Mouse (Mus musculus) small intestine, adult 10 weeks (tissue): ENCODE measurements around the gene Spg7. TPM values are rescaled to one million over a fixed set of nuclear protein-coding genes. Genes with fewer than 3 reads are reported as not detected.

Source experiments
- polyA plus RNA-seq: library from polyadenylated mRNA; stranded (reverse); fragments of 350-450 nt; fragmentation: Illumina TruSeq; extraction: RNeasy Lipid Tissue Mini Kit (QIAGEN cat#74804); gene quantifications from one replicate; pipeline ENCODE4 v1.2.3, GENCODE M21; 2014; ENCODE audit warnings: low replicate concordance

Gene Spg7
- 21.2 TPM for polyA plus RNA-seq

DNA sequence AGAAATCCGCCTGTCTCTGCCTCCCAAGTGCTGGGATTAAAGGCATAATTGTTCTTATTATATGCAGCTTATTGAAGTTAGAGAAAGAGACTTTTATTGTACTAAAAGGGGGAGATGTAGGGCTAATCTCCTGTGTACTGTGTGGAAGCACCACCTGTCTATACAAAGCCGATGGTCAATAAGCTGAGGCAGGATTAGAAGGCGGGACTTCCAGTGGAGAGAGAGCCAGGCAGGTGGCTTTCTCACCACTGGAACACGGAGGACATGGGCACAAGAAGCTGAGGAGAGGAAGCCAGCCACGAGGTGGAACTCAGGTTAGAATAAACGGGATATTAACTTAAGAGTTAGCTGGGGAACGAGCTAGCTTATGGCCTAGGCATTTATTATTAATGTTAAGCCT is at the start of gene Spg7:
TSS of gene Spg7 (plus strand) at position 222 of the 400 bp plus-strand sequence.

DNA sequence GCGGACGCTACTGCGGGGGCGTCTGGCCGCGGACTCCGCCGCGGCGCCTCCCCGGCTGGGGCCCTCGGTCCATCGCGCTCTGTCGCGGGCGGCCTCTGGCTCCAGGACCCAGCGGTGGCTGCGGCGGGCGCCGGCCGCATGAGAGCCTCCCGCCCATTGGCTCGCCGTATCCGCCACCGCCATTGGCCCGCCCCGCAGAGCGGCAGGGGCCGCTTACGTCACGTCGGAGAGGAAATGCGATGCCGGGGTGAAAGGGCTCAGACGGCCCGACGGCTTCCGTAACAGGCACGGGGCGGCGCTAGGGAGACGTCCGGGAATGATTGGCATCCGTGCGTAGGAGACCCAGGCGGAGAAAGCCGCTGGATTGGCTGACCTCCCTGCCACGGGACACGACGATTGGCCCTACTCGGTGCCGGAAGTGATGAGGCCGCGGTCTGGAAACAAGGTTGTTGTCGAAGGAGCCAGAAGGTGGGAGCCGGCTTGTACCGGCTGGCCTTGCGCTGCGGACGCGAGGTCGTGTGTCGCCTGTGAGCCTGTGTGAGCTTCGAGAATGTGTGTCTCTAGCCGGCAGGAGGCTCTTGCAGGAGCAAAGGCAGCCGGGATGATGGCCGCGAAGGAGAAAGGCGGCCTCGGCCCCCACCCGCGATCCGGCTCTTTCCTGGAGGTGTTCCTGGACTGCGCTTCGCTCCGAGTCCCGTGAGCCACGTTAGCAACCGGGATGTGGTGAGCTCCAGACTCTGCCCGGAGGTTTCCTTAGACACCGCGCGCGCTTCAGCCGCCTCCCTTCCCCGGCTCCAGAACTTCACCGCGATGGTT is 20.4 kb upstream of the Spg7 start, which contains the start of gene Ankrd11:
TSS of gene Ankrd11 (minus strand) at position 120 of the 816 bp plus-strand sequence.

GRCm38 (mm10) chr8:123101735-123102685 is 39.3 kb downstream of the Spg7 start, which contains the start of gene Rpl13:
Rpl13 (plus strand) TSS chr8:123102350.

DNA sequence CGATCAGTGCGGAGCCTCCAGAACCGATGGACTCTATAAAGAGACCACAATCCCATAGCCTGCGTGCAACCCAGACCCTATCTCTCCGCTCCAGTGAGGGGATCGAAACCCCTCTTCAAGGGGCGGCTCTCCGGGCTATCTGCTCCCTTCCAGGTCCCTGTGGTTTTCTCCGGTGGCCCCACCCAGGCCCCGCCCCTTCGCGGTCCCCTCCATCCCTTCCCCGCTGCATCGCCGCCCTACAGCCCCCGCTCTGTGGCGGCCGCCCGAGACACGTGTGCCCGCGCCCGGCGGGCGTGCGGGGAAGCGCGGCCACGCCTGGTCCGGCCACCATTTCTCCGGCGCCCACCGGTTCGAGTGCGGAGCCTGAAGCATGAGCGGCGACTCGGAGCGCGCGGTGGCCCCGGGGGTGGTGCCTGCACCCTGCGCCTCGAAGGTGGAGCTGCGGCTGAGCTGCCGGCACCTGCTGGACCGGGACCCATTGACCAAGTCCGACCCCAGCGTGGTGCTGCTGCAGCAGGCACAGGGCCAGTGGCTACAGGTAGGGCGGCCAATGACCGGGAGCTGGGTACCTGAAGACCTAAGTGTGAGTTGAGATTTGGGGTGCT is 54.5 kb downstream of the Spg7 start, which contains the start of gene Cpne7:
TSS of gene Cpne7 (plus strand) at position 248 of the 605 bp plus-strand sequence.

Other genes starting within 250 kb of the Spg7 start
- not detected for gene Cdh15, start 215.0 kb upstream of the Spg7 start, polyA plus RNA-seq
- gene Ankrd11, start 20.7 kb upstream of the Spg7 start, polyA plus RNA-seq: 48.6 TPM
- 16.3 TPM for gene Rpl13, start 39.4 kb downstream of the Spg7 start, polyA plus RNA-seq
- gene Cpne7, start 54.4 kb downstream of the Spg7 start, polyA plus RNA-seq: not detected
- gene Sult5a1, start 95.4 kb downstream of the Spg7 start, polyA plus RNA-seq: not detected
- gene Dpep1, start 123.3 kb downstream of the Spg7 start, polyA plus RNA-seq: 22.8 TPM
- gene Chmp1a, start 149.8 kb downstream of the Spg7 start, polyA plus RNA-seq: 4.3 TPM
- not detected for gene Spata33, start 149.9 kb downstream of the Spg7 start, polyA plus RNA-seq
- 1.6 TPM for gene Cdk10, start 161.9 kb downstream of the Spg7 start, polyA plus RNA-seq
- gene Spata2l, start 173.3 kb downstream of the Spg7 start, polyA plus RNA-seq: not detected
- gene Zfp276, start 191.3 kb downstream of the Spg7 start, polyA plus RNA-seq: 1.4 TPM
- gene Vps9d1, start 191.4 kb downstream of the Spg7 start, polyA plus RNA-seq: 0.89 TPM